ENCODE assay signal across 8 mouse cellular contexts in genomic region chr7:63212084-63212723, GRCm38 (mm10). TPM values are rescaled to one million over a fixed set of nuclear protein-coding genes. Genes with fewer than 3 reads are reported as not detected.
DNase-seq lines count a peak whose midpoint lies in the region; ATAC-seq and TF ChIP-seq lines count a peak whose summit lies in the region.

Chrna7 (minus strand) TSS chr7:63212569.

- H3K9ac ChIP-seq in hindbrain, embryonic 13.5 days: peak within 1 kb of the TSS; percentile 84
- peak within 1 kb of the TSS; percentile 41 for H3K9ac ChIP-seq in lung, embryonic 14.5 days

- H3K27me3 ChIP-seq in hindbrain, embryonic 13.5 days: no peaks in the 10 kb centered on the region
- 0 out of 2 replicates have a peak, but pooled peaks cover 3% of the 10 kb centered on the region for H3K27me3 ChIP-seq in lung, embryonic 14.5 days (ENCODE audit: insufficient read depth, low read length)

- TF ChIP-seq CTCF in lung, embryonic 14.5 days (IDR thresholded peaks at IDR 0.05; ENCODE audit: low read depth): peak; percentile 70

- peaks cover 9% of the 10 kb centered on the region for H3K4me1 ChIP-seq in hindbrain, embryonic 13.5 days (replicated peaks)
- no peaks in the 10 kb centered on the region for H3K4me1 ChIP-seq in lung, embryonic 14.5 days (ENCODE audit: insufficient read depth)

- peak; percentile 94 for ATAC-seq in hindbrain, embryonic 13.5 days (ENCODE audit: low FRiP score)
- peak; percentile 95 for ATAC-seq in lung, embryonic 14.5 days (ENCODE audit: insufficient read depth)

- H3K4me3 ChIP-seq in hindbrain, embryonic 13.5 days: peak within 1 kb of the TSS; percentile 77
- peak within 1 kb of the TSS; percentile 57 for H3K4me3 ChIP-seq in lung, embryonic 14.5 days (ENCODE audit: low read depth, low read length)

- peak within 1 kb of the TSS; percentile 66; the same call in 1 of the 2 replicates for H3K27ac ChIP-seq in hindbrain, embryonic 13.5 days
- H3K27ac ChIP-seq in lung, embryonic 14.5 days (ENCODE audit: low read depth): no peak within 1 kb of the TSS

- DNase-seq in WW6 (ENCODE audit: low read depth, low spot score): peak; percentile 54
- DNase-seq in cerebellum, postnatal 36 days: peak; percentile 83 to 86
- DNase-seq in gastrocnemius, adult 18-20 months (ENCODE audit: low spot score): peak; percentile 70
- peak; percentile 84 to 90 for DNase-seq in layer of hippocampus, postnatal 10 days (ENCODE audit: low spot score in 2 of 2)
- DNase-seq in lung, embryonic 14.5 days: peak; percentile 89
- DNase-seq in retina, adult 2 months (ENCODE audit: low read depth, low spot score): peak; percentile 61
- peak; percentile 56 to 75 for DNase-seq in urinary bladder, postnatal 4 days (ENCODE audit: low spot score in 2 of 2)

- no peaks in the 10 kb centered on the region for H3K36me3 ChIP-seq in hindbrain, embryonic 13.5 days
- no peaks in the 10 kb centered on the region for H3K36me3 ChIP-seq in lung, embryonic 14.5 days (ENCODE audit: insufficient read depth)

- no peaks in the 10 kb centered on the region for H3K9me3 ChIP-seq in hindbrain, embryonic 13.5 days
- no peaks in the 10 kb centered on the region for H3K9me3 ChIP-seq in lung, embryonic 14.5 days (ENCODE audit: low read depth, low read length)

- under 1% methylated on average over 53 of the region's 73 CpGs for WGBS in hindbrain, embryonic 13.5 days
- under 1% methylated on average over 73 of the region's 73 CpGs for WGBS in lung, embryonic 14.5 days

- peak within 1 kb of the TSS; percentile 76 for H3K4me2 ChIP-seq in hindbrain, embryonic 13.5 days
- peak within 1 kb of the TSS; percentile 92 for H3K4me2 ChIP-seq in lung, embryonic 14.5 days

RNA-seq across cellular contexts. Expression of gene Chrna7, which starts in this region (rescaled TPM):
- total RNA-seq in gastrocnemius, adult 18-20 months (2021): under 1 TPM in 1 of 2 experiments, not detected in 1; 0.34 TPM
- polyA plus RNA-seq in hindbrain, embryonic 13.5 days (2015; fragmentation: Nextera tagmentation; extraction: Ambion mirVana): 7.1 and 7.9 TPM in 2 replicates
- 10 to 100 TPM; 43.2 to 45.9 TPM for total RNA-seq in layer of hippocampus, postnatal 10 days (2021)
- 0.50 and 1.0 TPM in 2 replicates for polyA plus RNA-seq in lung, embryonic 14.5 days (2014; fragmentation: Nextera tagmentation; extraction: Ambion mirVana)

Comparison
In these comparisons a context has a peak if more than half of its experiments do, and no peak if none do; other contexts are left out.
1. RNA of gene Chrna7 (total RNA-seq): 43.2 to 45.9 TPM in layer of hippocampus, postnatal 10 days; 0.34 TPM in gastrocnemius, adult 18-20 months; every median in the first group is over 10 times any median in the second.
2. Peak in DNase-seq in gastrocnemius, adult 18-20 months; RNA of the gene not detected or under 1 TPM.
3. Peak in every context shown above with its lines, with median percentiles within 50 percentile points of each other: DNase-seq.